Mouse (Mus musculus) C2C12 (cell line): ENCODE measurements around the gene Slc38a6.

Source experiments
- CEBPB ChIP-seq: IDR thresholded peaks from one replicate; pipeline ENCODE4 v1.6.1; 2011; ENCODE audit warnings: low read depth, mild to moderate bottlenecking, control low read depth, moderate library complexity
- CTCF ChIP-seq: IDR thresholded peaks from one replicate; pipeline ENCODE4 v1.5.1; 2011; ENCODE audit not compliant: control insufficient read depth, insufficient read depth, insufficient read length
- FOSL1 ChIP-seq: IDR thresholded peaks from one replicate; pipeline ENCODE4 v1.8.0; 2011; ENCODE audit warnings: mild to moderate bottlenecking, low read length; ENCODE audit not compliant: poor library complexity, insufficient read depth, severe bottlenecking
- MAX ChIP-seq: IDR thresholded peaks from one replicate; pipeline ENCODE4 v1.6.1; 2011; ENCODE audit warnings: mild to moderate bottlenecking, control low read depth
- MYOD1 ChIP-seq: IDR thresholded peaks from one replicate; pipeline ENCODE4 v1.6.1; 2011; ENCODE audit warnings: low read depth; ENCODE audit not compliant: control insufficient read depth, insufficient read length
- MYOG ChIP-seq: IDR thresholded peaks from one replicate; pipeline ENCODE4 v1.6.1; 2011; ENCODE audit not compliant: control insufficient read depth, insufficient read length; ENCODE audit errors: extremely low read depth

GRCm38 (mm10) chr12:73350466-73350865 is 63.9 kb downstream of the Slc38a6 start:
- TF ChIP-seq CTCF (no peak), CEBPB (no peak), MYOG (no peak), MYOD1 (no peak), MAX (no peak), FOSL1 (no peak)
